Comparison of ENCODE assay signal across 19 mouse cellular contexts in genomic region chr4:57135431-57135830, GRCm38 (mm10). TPM values are rescaled to one million over a fixed set of nuclear protein-coding genes. Genes with fewer than 3 reads are reported as not detected.
"Had no signal": no experiment of that assay in that cellular context is flagged by ENCODE, and none has a peak within 500 bp of the region (broad histone marks: within the 10 kb centered on the region; RNA-seq: fewer than 3 reads in every experiment).

No protein-coding gene starts in this region.

- H3K4me1 ChIP-seq: midbrain, embryonic 12.5 days; neural tube, embryonic 12.5 days had no signal

- H3K4me3 ChIP-seq: kidney, embryonic 15.5 days; left cerebral cortex, adult 2 months; liver, embryonic 13.5 days; midbrain, embryonic 12.5 days; midbrain, embryonic 15.5 days; neural tube, embryonic 12.5 days; neural tube, embryonic 15.5 days; stomach, embryonic 15.5 days had no signal

- H3K27ac ChIP-seq: kidney, embryonic 15.5 days; left cerebral cortex, adult 2 months; liver, embryonic 13.5 days; macrophage; midbrain, embryonic 12.5 days; midbrain, embryonic 15.5 days; neural tube, embryonic 12.5 days; neural tube, embryonic 15.5 days; stomach, embryonic 15.5 days had no signal

- H3K36me3 ChIP-seq: kidney, embryonic 15.5 days; liver, embryonic 13.5 days; midbrain, embryonic 12.5 days; midbrain, embryonic 15.5 days; neural tube, embryonic 12.5 days; neural tube, embryonic 15.5 days; stomach, embryonic 15.5 days had no signal

- H3K9ac ChIP-seq: kidney, embryonic 15.5 days; liver, embryonic 13.5 days; midbrain, embryonic 12.5 days; midbrain, embryonic 15.5 days; neural tube, embryonic 12.5 days; neural tube, embryonic 15.5 days; stomach, embryonic 15.5 days had no signal

- DNase-seq: kidney, postnatal 10 days; kidney, postnatal 36 days; layer of hippocampus, postnatal 36 days; liver, embryonic 13.5 days; lung, adult 2 months; lung, postnatal 14 days; right cerebral cortex, adult 18-20 months; right cerebral cortex, postnatal 14 days; right cerebral cortex, postnatal 4 days; spleen, adult 18-20 months; thymus, postnatal 25 days had no signal

- ATAC-seq: midbrain, embryonic 15.5 days had no signal

- H3K27me3 ChIP-seq: neural tube, embryonic 15.5 days had no signal

- H3K9me3 ChIP-seq: kidney, embryonic 15.5 days; liver, embryonic 13.5 days; midbrain, embryonic 12.5 days; midbrain, embryonic 15.5 days; neural tube, embryonic 12.5 days; neural tube, embryonic 15.5 days; stomach, embryonic 15.5 days had no signal

- H3K4me2 ChIP-seq: kidney, embryonic 15.5 days; liver, embryonic 13.5 days; midbrain, embryonic 12.5 days; midbrain, embryonic 15.5 days; neural tube, embryonic 12.5 days; neural tube, embryonic 15.5 days; stomach, embryonic 15.5 days had no signal

RNA-seq across cellular contexts. Expression of gene Epb41l4b, which starts 7.8 kb away (rescaled TPM):
- polyA plus RNA-seq: macrophage had no signal
